Mouse (Mus musculus): ENCODE results near the gene Gm49353. TPM values are rescaled to one million over a fixed set of nuclear protein-coding genes. Genes with fewer than 3 reads are reported as not detected.

Gene Gm49353
- total RNA-seq, 1 experiment = 0.40 TPM

GRCm38 (mm10) chr10:29196811-29197210 is 1.9 kb upstream of the Gm49353 start:
- H3K36me3 ChIP-seq (ENCODE audit: control insufficient read depth, insufficient read depth, low read length, poor library complexity, severe bottlenecking) = 0 out of 2 replicates have a peak, but pooled peaks cover 1% of the 10 kb centered on the region
- peak overlapping the region; percentile 50 to 51 for H3K4me3 ChIP-seq (ENCODE audit: insufficient read depth in 1 of 2, low read depth in 1 of 2, low read length in 2 of 2, poor library complexity in 1 of 2, severe bottlenecking in 1 of 2)
- H3K9me3 ChIP-seq (ENCODE audit: control insufficient read depth, insufficient read depth, low read depth, low read length) = no peaks in the 10 kb centered on the region
- DNase-seq (ENCODE audit: low read depth, low spot score) = no peak
- no peak overlapping the region for H3K9ac ChIP-seq (ENCODE audit: insufficient read depth, low read depth, low read length, poor library complexity, severe bottlenecking)
- no peak for TF ChIP-seq MAFK (IDR thresholded peaks at IDR 0.05; ENCODE audit: insufficient read depth, low read depth, low read length)
- TF ChIP-seq ZNF384 (IDR thresholded peaks at IDR 0.05; ENCODE audit: low read depth, low read length) = no peak
- TF ChIP-seq CHD2 (IDR thresholded peaks at IDR 0.05; ENCODE audit: low read depth, low read length) = no peak
- TF ChIP-seq HCFC1 (IDR thresholded peaks at IDR 0.05; ENCODE audit: borderline replicate concordance, insufficient read depth, low read length) = no peak
- TF ChIP-seq ZC3H11A (IDR thresholded peaks at IDR 0.05; ENCODE audit: borderline replicate concordance, low read depth, low read length) = no peak
- in situ Hi-C loops (cut with MboI; ENCODE audit: low sequenced_read_pairs in 2 of 2, unreplicated experiment in 2 of 2) = no loop called here
- H3K27ac ChIP-seq (ENCODE audit: insufficient read depth, low read depth, low read length, poor library complexity, severe bottlenecking) = no peak overlapping the region
- no peaks in the 10 kb centered on the region; a peak in 1 of 4 replicates for H3K4me1 ChIP-seq (ENCODE audit: control insufficient read depth in 2 of 2, insufficient read depth in 2 of 2, low read length in 2 of 2, poor library complexity in 1 of 2)

- TF ChIP-seq MAFK (IDR thresholded peaks at IDR 0.05; ENCODE audit: insufficient read depth, low read depth, low read length) = no peak
- no peak for TF ChIP-seq CHD2 (IDR thresholded peaks at IDR 0.05; ENCODE audit: low read depth, low read length)
- no peak for TF ChIP-seq HCFC1 (IDR thresholded peaks at IDR 0.05; ENCODE audit: borderline replicate concordance, insufficient read depth, low read length)
- H3K9me3 ChIP-seq (ENCODE audit: control insufficient read depth, insufficient read depth, low read depth, low read length) = no peaks in the 10 kb centered on the region
- H3K4me3 ChIP-seq (ENCODE audit: insufficient read depth in 1 of 2, low read depth in 1 of 2, low read length in 2 of 2, poor library complexity in 1 of 2, severe bottlenecking in 1 of 2) = no peak overlapping the region
- DNase-seq (ENCODE audit: low read depth, low spot score) = no peak
- in situ Hi-C loops (cut with MboI; ENCODE audit: low sequenced_read_pairs in 2 of 2, unreplicated experiment in 2 of 2) = no loop called here
- H3K4me1 ChIP-seq (ENCODE audit: control insufficient read depth in 2 of 2, insufficient read depth in 2 of 2, low read length in 2 of 2, poor library complexity in 1 of 2) = no peaks in the 10 kb centered on the region; a peak in 1 of 4 replicates
- H3K27ac ChIP-seq (ENCODE audit: insufficient read depth, low read depth, low read length, poor library complexity, severe bottlenecking) = no peak overlapping the region
- H3K9ac ChIP-seq (ENCODE audit: insufficient read depth, low read depth, low read length, poor library complexity, severe bottlenecking) = no peak overlapping the region
- 0 out of 2 replicates have a peak, but pooled peaks cover 1% of the 10 kb centered on the region for H3K36me3 ChIP-seq (ENCODE audit: control insufficient read depth, insufficient read depth, low read length, poor library complexity, severe bottlenecking)
Observed at GRCm38 (mm10) chr10:29199835-29200234, 1.1 kb downstream of the Gm49353 start.

DNA sequence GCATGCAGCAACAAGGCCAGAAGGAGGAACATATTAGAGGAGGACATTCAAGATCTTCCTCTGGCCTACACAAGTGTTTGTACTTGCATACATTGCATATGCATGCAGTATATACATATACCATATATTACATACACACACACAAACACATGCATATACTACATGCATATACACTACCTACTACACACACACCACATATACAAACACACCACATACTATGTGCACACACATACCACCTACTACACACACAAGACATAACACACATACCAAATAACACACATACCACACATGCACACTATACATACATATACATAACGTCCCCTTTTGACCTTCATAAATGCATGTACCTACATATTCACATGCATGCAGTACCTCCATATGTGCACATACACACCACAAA is 1.9 kb downstream of the Gm49353 start:
- TF ChIP-seq ZC3H11A (IDR thresholded peaks at IDR 0.05; ENCODE audit: borderline replicate concordance, low read depth, low read length) = no peak
- no peak for TF ChIP-seq CHD2 (IDR thresholded peaks at IDR 0.05; ENCODE audit: low read depth, low read length)
- no peak for TF ChIP-seq MAFK (IDR thresholded peaks at IDR 0.05; ENCODE audit: insufficient read depth, low read depth, low read length)
- Histone ChIP-seq H3K9me3 (ENCODE audit: control insufficient read depth, insufficient read depth, low read depth, low read length) (no peaks in the 10 kb centered on the region), H3K4me3 (ENCODE audit: insufficient read depth in 1 of 2, low read depth in 1 of 2, low read length in 2 of 2, poor library complexity in 1 of 2, severe bottlenecking in 1 of 2) (no peak overlapping the region), H3K27ac (ENCODE audit: insufficient read depth, low read depth, low read length, poor library complexity, severe bottlenecking) (no peak overlapping the region), H3K4me1 (ENCODE audit: control insufficient read depth in 2 of 2, insufficient read depth in 2 of 2, low read length in 2 of 2, poor library complexity in 1 of 2) (no peaks in the 10 kb centered on the region; a peak in 1 of 4 replicates), H3K36me3 (ENCODE audit: control insufficient read depth, insufficient read depth, low read length, poor library complexity, severe bottlenecking) (0 out of 2 replicates have a peak, but pooled peaks cover 1% of the 10 kb centered on the region), H3K9ac (ENCODE audit: insufficient read depth, low read depth, low read length, poor library complexity, severe bottlenecking) (no peak overlapping the region)
- DNase-seq (ENCODE audit: low read depth, low spot score) = no peak
- in situ Hi-C loops (cut with MboI; ENCODE audit: low sequenced_read_pairs in 2 of 2, unreplicated experiment in 2 of 2) = no loop called here

DNA sequence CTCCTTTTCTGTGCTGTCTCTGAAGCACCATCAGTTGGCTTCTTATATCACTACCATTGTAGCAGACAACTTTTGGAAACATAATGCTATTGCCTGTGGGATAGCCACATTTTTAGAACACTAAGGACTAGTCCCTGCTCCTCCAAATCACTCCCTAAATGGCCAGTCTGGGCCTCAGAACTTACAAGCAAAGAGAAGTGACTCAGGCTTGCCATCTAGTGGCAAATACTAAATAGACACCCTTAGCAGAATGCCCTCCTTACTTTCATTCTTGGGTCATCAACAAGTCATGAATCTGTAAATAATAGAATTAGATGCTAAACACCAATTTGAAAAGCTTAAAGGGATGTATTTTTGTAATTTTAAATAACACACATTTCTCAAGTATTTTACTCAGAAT is 8.0 kb downstream of the Gm49353 start:
- no peaks in the 10 kb centered on the region for H3K4me1 ChIP-seq (ENCODE audit: control insufficient read depth in 2 of 2, insufficient read depth in 2 of 2, low read length in 2 of 2, poor library complexity in 1 of 2)
- no peaks in the 10 kb centered on the region for H3K36me3 ChIP-seq (ENCODE audit: control insufficient read depth, insufficient read depth, low read length, poor library complexity, severe bottlenecking)
- DNase-seq (ENCODE audit: low read depth, low spot score) = peak; percentile 54
- peak; percentile 39 for TF ChIP-seq ZC3H11A (IDR thresholded peaks at IDR 0.05; ENCODE audit: borderline replicate concordance, low read depth, low read length)
- no peak for TF ChIP-seq MAFK (IDR thresholded peaks at IDR 0.05; ENCODE audit: insufficient read depth, low read depth, low read length)
- no peak overlapping the region for H3K4me3 ChIP-seq (ENCODE audit: insufficient read depth in 1 of 2, low read depth in 1 of 2, low read length in 2 of 2, poor library complexity in 1 of 2, severe bottlenecking in 1 of 2)
- H3K9me3 ChIP-seq (ENCODE audit: control insufficient read depth, insufficient read depth, low read depth, low read length) = no peaks in the 10 kb centered on the region
- H3K27ac ChIP-seq (ENCODE audit: insufficient read depth, low read depth, low read length, poor library complexity, severe bottlenecking) = no peak overlapping the region
- no peak overlapping the region for H3K9ac ChIP-seq (ENCODE audit: insufficient read depth, low read depth, low read length, poor library complexity, severe bottlenecking)
- in situ Hi-C loops (cut with MboI; ENCODE audit: low sequenced_read_pairs in 2 of 2, unreplicated experiment in 2 of 2) = no loop called here

- no peak for DNase-seq (ENCODE audit: low read depth, low spot score)
- Histone ChIP-seq H3K4me1 (ENCODE audit: control insufficient read depth in 2 of 2, insufficient read depth in 2 of 2, low read length in 2 of 2, poor library complexity in 1 of 2) (no peaks in the 10 kb centered on the region), H3K27ac (ENCODE audit: insufficient read depth, low read depth, low read length, poor library complexity, severe bottlenecking) (no peak overlapping the region), H3K4me3 (ENCODE audit: insufficient read depth in 1 of 2, low read depth in 1 of 2, low read length in 2 of 2, poor library complexity in 1 of 2, severe bottlenecking in 1 of 2) (no peak overlapping the region), H3K36me3 (ENCODE audit: control insufficient read depth, insufficient read depth, low read length, poor library complexity, severe bottlenecking) (no peaks in the 10 kb centered on the region), H3K9me3 (ENCODE audit: control insufficient read depth, insufficient read depth, low read depth, low read length) (no peaks in the 10 kb centered on the region), H3K9ac (ENCODE audit: insufficient read depth, low read depth, low read length, poor library complexity, severe bottlenecking) (no peak overlapping the region)
- in situ Hi-C loops (cut with MboI; ENCODE audit: low sequenced_read_pairs in 2 of 2, unreplicated experiment in 2 of 2) = no loop called here
- TF ChIP-seq MAFK (IDR thresholded peaks at IDR 0.05; ENCODE audit: insufficient read depth, low read depth, low read length) (no peak), CHD2 (IDR thresholded peaks at IDR 0.05; ENCODE audit: low read depth, low read length) (no peak), ZNF384 (IDR thresholded peaks at IDR 0.05; ENCODE audit: low read depth, low read length) (no peak), HCFC1 (IDR thresholded peaks at IDR 0.05; ENCODE audit: borderline replicate concordance, insufficient read depth, low read length) (no peak), ZC3H11A (IDR thresholded peaks at IDR 0.05; ENCODE audit: borderline replicate concordance, low read depth, low read length) (no peak)
Observed at GRCm38 (mm10) chr10:29208735-29209134, 10.0 kb downstream of the Gm49353 start.
